Mouse (Mus musculus) MEL (cell line): ENCODE results near the gene Sparc.

Experiments
- CTCF ChIP-seq, 3 experiments: IDR thresholded peaks in 2 of 3; conservative IDR thresholded peaks in 1 of 3; 2 replicates each; pipeline ENCODE4 v1.5.1; 2011 to 2012; ENCODE audit warnings: low read length in 3 of 3, low read depth in 2 of 3, mild to moderate bottlenecking in 2 of 3, improper control_type of control experiment in 1 of 3, inconsistent platforms in 1 of 3, mixed read lengths in 1 of 3, moderate library complexity in 1 of 3; ENCODE audit not compliant: control insufficient read depth in 1 of 3, insufficient read depth in 1 of 3, poor library complexity in 1 of 3, severe bottlenecking in 1 of 3
- HCFC1 ChIP-seq: IDR thresholded peaks from 2 replicates; pipeline ENCODE4 v1.6.1; 2012; ENCODE audit warnings: low read depth, mild to moderate bottlenecking, inconsistent platforms, low read length, improper control_type of control experiment, moderate library complexity
- JUND ChIP-seq: IDR thresholded peaks from 2 replicates; pipeline ENCODE4 v1.6.1; 2011; ENCODE audit warnings: low read depth, mild to moderate bottlenecking, improper control_type of control experiment, low read length
- NELFE ChIP-seq: IDR thresholded peaks from 2 replicates; pipeline ENCODE4 v1.6.1; 2011; ENCODE audit warnings: low read depth, low read length, improper control_type of control experiment
- NRF1 ChIP-seq: IDR thresholded peaks from 2 replicates; pipeline ENCODE4 v1.6.1; 2014; ENCODE audit warnings: low read depth, mild to moderate bottlenecking, inconsistent platforms, low read length, improper control_type of control experiment, moderate library complexity; ENCODE audit not compliant: poor library complexity, insufficient read depth, severe bottlenecking
- POLR2A ChIP-seq, 2 experiments: IDR thresholded peaks; 2 replicates each; pipeline ENCODE4 v1.6.1; 2011 to 2012; ENCODE audit warnings: low read length in 2 of 2, mild to moderate bottlenecking in 2 of 2, control low read depth in 1 of 2, improper control_type of control experiment in 1 of 2, low read depth in 1 of 2, moderate library complexity in 1 of 2; ENCODE audit not compliant: control insufficient read depth in 1 of 2, insufficient read depth in 1 of 2, poor library complexity in 1 of 2
- USF2 ChIP-seq, 2 experiments: IDR thresholded peaks; 2 replicates each; pipeline ENCODE4 v1.6.1; 2011 to 2012; ENCODE audit warnings: improper control_type of control experiment in 2 of 2, low read length in 2 of 2, borderline replicate concordance in 1 of 2, inconsistent platforms in 1 of 2, low read depth in 1 of 2, mild to moderate bottlenecking in 1 of 2; ENCODE audit not compliant: insufficient read depth in 1 of 2

- TF ChIP-seq NRF1 (no peak), HCFC1 (no peak), CTCF (IDR thresholded peaks at IDR 0.05 in 2 of 3, conservative IDR thresholded peaks at IDR 0.05 in 1 of 3; ENCODE audit: control insufficient read depth in 1 of 3, insufficient read depth in 1 of 3, low read depth in 2 of 3, low read length in 3 of 3, poor library complexity in 1 of 3, severe bottlenecking in 1 of 3) (no peak), NELFE (no peak), POLR2A (IDR thresholded peaks at IDR 0.05; ENCODE audit: control insufficient read depth in 1 of 2, insufficient read depth in 1 of 2, low read depth in 1 of 2, low read length in 2 of 2, poor library complexity in 1 of 2) (no peak), USF2 (IDR thresholded peaks at IDR 0.05; ENCODE audit: borderline replicate concordance in 1 of 2, insufficient read depth in 1 of 2, low read depth in 1 of 2, low read length in 2 of 2) (no peak), JUND (no peak)
Measured at GRCm38 (mm10) chr11:55407133-55407532, 15.8 kb downstream of the Sparc start.
